Mouse (Mus musculus) lung, postnatal 14 days (tissue): ENCODE data around the gene Ppp4r4.

Source experiments
- DNase-seq: peaks from one replicate; pipeline ENCODE4 v3.0.0; 2021

The Ppp4r4 gene

GRCm38 (mm10) chr12:103543351-103543750 lies 11.3 kb downstream of the Ppp4r4 start:
- no peak for DNase-seq

- no peak for DNase-seq
Measured at GRCm38 (mm10) chr12:103544213-103544612, 12.1 kb downstream of the Ppp4r4 start.

DNA sequence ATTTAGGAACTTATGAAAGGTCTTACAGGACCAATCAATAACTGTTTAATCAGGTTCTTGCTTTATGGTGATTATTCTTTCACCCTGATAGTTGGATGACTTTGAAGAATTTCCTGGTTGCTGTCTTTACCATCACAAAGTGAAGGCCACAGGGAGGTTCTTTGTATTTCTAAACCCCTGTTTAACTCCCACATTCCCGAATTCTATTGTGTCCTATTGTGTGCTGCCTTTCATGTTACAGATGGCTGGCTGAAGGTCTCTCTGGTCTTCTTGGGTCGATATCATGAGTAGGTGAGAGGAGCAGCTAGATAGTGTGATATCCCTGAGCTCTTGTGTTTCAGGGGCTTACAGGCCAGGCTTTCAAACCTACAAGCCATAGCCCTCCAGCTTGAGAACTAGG lies 15.4 kb downstream of the Ppp4r4 start:
- no peak for DNase-seq

GRCm38 (mm10) chr12:103548526-103548925 lies 16.4 kb downstream of the Ppp4r4 start:
- DNase-seq, result no peak

- no peak for DNase-seq
Measured at GRCm38 (mm10) chr12:103550047-103550446, 18.0 kb downstream of the Ppp4r4 start.

GRCm38 (mm10) chr12:103551422-103551821 lies 19.3 kb downstream of the Ppp4r4 start:
- DNase-seq, result no peak

GRCm38 (mm10) chr12:103552506-103552905 lies 20.4 kb downstream of the Ppp4r4 start:
- no peak for DNase-seq

DNA sequence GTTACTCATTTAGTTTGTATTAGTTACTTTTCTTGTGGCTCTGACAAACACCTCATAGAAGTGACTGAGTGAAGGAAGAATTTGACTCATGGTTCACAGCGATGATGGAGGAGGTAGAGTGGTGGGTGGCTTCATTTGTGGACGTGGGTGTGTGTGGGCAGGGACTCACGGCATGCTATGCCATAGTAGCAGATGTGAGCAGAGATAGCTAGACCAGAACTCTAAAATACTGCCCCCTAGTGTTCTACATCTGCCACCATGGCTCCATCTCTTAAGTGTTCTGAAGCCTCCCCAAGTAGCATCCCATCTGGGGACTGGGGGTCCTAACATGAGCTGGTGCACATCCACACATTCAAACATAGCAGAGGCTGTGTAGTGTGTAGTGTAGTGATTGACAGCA lies 21.4 kb downstream of the Ppp4r4 start:
- DNase-seq, result no peak

GRCm38 (mm10) chr12:103556856-103557255 lies 24.8 kb downstream of the Ppp4r4 start:
- DNase-seq, result no peak

DNA sequence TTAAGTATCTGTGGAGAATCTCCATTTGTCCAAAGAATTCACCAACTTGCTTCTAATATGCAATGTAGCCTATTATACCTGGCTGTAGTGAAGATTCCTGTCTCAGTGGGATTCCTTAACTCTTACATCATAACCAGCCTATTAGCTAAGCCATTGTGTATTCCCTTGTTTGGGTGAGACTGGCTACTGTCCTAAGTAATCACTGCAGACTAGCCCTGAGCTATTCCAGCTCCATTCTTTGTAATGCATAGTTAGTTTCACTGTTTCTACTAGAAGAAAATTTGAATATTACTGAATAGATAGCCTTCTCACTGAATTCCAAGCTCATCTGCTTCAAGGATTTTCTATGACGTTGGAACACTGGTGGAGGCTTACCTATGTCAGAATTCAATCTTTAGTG lies 32.6 kb downstream of the Ppp4r4 start:
- DNase-seq, result no peak

GRCm38 (mm10) chr12:103565151-103565550 lies 33.1 kb downstream of the Ppp4r4 start:
- no peak for DNase-seq

DNA sequence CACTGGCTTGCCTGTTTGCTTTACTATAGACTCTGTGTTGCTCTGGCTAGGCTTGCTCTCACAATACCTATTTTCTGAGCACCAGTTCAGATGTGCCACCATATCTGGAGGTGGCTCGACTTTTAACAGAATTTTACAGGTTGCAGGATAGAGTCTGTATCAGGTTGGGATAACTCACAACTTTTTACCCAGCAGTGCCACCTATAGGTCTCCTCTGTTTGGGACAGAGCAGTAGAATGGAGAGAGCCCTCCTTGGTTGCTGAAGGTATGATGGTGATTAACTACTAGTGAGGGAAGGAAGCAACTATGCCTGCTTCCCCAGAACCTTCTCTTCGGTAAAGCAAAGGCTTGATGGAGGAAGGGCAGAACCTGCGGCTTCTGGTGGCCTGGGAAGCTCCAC lies 35.0 kb downstream of the Ppp4r4 start:
- DNase-seq, result peak; percentile 49

GRCm38 (mm10) chr12:103569690-103570089 lies 37.6 kb downstream of the Ppp4r4 start:
- no peak for DNase-seq

DNA sequence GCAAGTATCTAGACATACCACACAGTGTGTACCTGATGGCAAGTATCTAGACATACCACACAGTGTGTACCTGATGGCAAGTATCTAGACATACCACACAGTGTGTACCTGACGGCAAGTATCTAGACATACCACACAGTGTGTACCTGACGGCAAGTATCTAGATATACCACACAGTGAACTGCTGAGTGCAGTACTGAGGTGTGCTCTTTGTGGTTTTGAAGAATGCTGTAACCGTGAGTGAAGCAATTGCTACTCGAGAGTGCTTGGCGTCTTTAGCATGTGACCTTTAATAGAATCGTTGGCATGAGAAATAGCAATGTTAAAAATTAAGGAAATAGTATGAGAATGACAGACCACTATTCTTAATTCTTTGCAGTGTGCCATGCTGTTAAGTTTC lies 46.1 kb downstream of the Ppp4r4 start:
- DNase-seq, result peak; percentile 13

DNA sequence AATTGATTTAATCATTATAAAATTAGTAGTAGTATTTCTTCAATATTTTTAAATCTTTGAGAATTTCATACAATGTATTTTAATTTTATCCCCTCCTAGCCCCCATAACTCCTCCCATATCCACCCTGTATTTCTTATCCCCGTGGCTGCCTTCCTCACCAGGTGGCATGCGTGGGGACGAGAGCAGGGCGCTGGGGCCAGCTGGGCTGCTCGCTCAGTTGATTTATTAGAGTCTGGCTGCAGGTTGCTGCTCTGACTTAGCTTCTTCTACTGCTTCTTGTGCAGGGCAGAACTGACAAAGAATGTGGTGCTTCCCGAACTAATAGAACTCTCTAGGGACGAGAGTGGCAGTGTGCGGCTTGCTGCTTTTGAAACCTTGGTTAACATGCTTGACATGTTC lies 51.7 kb downstream of the Ppp4r4 start:
- no peak for DNase-seq

DNA sequence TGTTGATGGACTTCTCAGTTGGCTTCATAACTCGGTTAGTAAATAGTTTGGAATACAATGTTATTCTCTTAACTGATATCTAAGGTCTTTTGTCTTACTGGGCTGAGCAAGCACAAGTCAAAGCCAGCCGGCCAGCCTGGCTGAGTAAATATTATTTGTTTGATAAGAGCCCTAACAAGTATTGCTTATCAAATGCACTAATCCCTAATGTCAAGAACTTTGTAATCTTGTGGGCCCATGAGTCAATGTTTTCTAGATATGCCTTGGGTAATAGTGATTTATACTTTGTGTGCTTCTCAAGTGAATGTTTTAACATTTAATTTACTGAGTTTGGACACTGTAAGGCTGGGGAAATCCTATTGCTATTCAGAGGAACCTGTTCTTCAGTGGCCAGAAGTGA lies 66.3 kb downstream of the Ppp4r4 start:
- DNase-seq, result no peak

DNA sequence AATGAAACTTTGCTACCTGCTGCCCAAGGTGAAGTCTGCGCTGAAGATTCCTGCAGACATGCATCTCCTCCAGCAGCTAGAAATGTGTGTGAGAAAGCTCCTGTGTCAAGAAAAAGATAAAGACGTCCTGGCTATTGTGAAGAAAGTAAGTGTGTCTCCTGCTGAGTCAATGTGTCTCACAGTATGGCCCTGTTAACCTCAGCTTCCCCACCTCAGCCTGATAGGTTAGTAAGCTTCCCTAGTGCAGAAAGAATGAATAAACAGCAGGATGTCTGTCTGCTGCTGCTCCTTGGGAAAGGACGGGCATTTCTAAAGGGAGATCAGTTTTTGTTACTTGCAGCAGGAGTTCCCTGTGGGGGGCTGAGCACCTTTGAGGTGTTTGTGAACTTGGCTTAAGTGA lies 68.3 kb downstream of the Ppp4r4 start:
- no peak for DNase-seq

GRCm38 (mm10) chr12:103601839-103602238 lies 69.8 kb downstream of the Ppp4r4 start:
- DNase-seq, result no peak

DNA sequence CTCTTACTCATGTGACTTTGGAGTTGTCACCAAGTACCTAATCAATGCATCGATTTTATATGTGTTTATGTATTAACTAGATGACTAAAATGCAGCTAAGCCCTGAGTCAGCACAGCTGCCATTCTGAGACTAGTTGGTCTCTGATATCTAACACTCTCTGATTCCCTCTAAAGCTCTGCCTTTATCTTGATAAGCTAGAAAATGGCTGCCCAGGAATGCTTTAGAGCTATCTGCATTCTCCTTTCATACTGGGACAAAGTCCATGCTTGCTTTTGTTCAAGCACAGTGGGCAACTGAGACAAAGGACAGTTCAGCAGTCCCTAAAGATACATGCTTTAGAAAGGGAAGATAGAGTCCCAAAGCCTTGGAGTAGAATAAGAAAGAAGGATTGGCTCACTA lies 83.1 kb downstream of the Ppp4r4 start:
- DNase-seq, result no peak

DNA sequence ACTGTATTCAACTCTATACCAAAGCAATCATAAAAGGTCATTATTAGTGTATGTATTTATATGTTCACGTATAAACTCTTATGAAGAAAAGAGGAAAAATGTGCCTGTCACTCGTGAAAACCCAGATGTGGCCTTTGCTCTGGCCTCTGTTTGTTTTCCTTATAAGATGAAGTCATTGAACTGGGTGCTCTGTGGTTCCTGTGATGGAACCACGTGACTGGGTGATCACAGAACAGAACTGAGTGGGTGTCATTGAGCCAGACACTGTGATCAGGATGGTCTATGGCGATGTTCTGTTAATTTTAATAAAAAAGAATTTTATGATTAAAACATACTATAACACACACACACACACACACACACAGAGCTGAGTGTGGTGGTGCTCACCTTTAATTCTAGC lies 83.7 kb downstream of the Ppp4r4 start:
- no peak for DNase-seq

DNA sequence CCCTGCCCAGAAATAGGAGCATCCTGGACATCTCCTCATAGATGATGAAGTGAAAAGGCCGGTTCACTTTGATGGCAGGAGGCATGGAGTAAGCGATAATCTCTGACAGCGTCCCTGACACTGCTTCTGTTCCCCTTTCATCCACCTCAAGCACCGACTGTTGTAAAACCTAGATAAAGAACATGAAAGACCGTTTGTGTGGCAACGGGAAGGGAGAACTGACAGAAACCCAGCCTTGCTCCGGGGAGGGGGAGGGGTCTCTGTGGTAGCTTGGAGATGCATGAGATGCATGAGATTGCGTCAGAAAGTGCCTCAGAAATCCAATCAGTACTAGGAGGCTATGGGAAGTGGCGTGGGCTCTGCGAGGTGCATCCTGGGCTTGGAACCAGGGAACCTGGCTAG lies 84.8 kb downstream of the Ppp4r4 start:
- DNase-seq, result no peak

DNA sequence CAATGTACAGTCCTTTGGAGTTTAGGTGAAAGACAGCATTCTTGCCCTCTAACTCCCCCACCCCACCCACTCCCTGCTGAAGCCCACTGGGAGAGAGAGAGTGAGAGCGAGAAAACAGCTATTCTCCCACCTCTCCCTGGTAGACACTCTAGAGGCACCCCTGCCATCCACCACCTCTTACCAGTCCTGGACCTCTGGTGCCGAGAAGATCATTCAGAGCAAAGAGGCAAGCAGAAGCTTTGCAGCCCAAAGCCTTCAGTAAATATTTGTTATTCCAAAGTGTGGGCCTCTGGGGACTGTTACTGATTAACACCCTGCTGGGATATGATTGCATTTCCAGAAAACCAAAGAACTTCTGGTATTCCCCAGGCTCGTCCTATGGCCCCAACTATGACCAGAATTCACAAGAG lies 99.1 kb downstream of the Ppp4r4 start, which contains the start of gene Serpina10:
Gene Serpina10 (minus strand): TSS at position 242 of the 410 bp plus-strand sequence.
- DNase-seq, result no peak

DNA sequence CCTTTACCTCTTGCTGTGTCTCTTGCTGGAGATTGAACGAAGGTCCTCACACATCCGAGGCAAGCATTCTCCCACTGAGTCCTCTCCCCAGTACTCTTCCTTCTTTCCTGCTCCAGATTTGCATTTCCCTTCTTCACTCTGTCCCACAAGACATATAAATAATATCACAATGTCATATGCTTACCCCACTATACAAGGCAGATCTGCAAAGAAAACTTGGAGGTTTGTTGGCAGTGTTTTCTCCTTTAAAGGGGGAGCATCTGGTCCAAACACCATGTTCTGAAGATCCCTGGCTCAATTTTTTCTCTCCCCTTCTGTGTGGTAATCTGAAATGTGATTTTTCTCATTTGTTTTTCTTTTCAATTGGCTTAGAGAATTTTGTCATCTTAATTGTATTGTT lies 102.3 kb downstream of the Ppp4r4 start:
- DNase-seq, result no peak

GRCm38 (mm10) chr12:103635846-103636245 lies 103.8 kb downstream of the Ppp4r4 start:
- no peak for DNase-seq

- peak; percentile 89 for DNase-seq
Measured at GRCm38 (mm10) chr12:103643336-103643735, 111.3 kb downstream of the Ppp4r4 start.

DNA sequence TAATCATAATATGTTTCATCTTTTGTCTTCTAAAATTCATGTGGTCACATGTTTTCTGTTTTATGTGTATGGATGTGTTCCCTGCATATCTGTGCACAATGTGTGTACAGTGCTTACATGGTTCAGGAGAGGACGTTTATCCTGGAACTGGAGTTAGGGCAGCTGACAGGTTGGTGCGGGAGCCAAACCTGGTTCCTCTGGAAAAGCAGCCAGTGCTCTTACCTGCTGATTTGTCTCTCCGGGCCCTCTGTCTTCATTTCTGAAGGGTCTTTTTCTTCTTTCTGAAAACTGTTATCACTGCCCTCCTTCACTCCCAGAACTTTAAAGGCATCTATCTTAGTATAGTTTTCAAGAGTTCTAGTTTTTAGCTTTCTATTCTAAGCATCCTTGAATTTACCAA lies 111.7 kb downstream of the Ppp4r4 start:
- DNase-seq, result no peak
